Mouse (Mus musculus) layer of hippocampus, adult 2 months (tissue): ENCODE measurements around the gene Dscaml1. TPM values are rescaled to one million over a fixed set of nuclear protein-coding genes. Genes with fewer than 3 reads are reported as not detected.
"Not testable (repeated sequence)": the region's sequence is repeated elsewhere in the genome, so short reads cannot be mapped to it uniquely, and the experiment has no call there.

Experiments
- DNase-seq, 2 experiments: peaks; one replicate each; pipeline ENCODE4 v3.0.0; 2022; ENCODE audit warnings: low spot score in 2 of 2
- H3K27ac ChIP-seq: fragments of 200-600 bp; 2 replicates; pipeline ENCODE4 v1.8.1; 2022
- H3K4me3 ChIP-seq: fragments of 200-600 bp; 2 replicates; pipeline ENCODE4 v1.8.1; 2022; ENCODE audit warnings: mild to moderate bottlenecking
- CTCF ChIP-seq: fragments of 200-600 bp; conservative IDR thresholded peaks from 2 replicates; pipeline ENCODE4 v1.8.1; 2022; ENCODE audit warnings: antibody characterized with exemption, mild to moderate bottlenecking, moderate library complexity
- total RNA-seq, 2 experiments: library from RNA; stranded (reverse); gene quantifications; 2 replicates each; pipeline ENCODE4 v1.2.3; 2021

Gene Dscaml1
- total RNA-seq, 2 experiments from 2014 or later = 95.8 to 102 TPM

DNA sequence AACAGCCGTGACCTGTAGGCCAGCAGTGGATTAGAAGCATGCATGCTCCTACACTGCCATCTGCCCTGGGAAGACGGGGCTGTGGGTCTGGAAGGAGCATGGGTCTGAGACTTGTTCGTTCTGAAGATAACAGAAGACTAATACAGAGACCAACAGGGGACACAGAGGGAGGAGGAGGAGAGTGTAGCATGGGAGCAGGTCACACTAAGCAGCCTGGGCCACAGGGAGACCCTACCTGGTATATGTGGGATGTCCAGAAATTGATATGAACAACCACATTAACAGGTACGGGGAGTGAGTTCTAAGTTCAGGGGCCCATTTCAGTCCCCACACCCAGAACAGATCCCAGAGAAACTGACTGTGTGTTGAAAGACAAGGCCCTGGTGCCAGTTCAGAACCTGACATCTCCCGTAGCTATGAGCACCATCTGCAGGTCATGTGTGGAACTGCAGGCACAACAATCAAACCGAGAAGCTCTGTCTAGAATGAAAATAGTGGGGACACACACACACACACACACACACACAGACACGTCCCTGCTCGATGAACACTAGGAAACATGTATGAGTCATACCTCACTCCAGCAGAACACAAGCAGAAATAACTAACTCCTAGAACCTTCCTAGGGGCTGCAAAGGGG, 328.1 kb downstream of the Dscaml1 start:
- no peak overlapping the region for H3K4me3 ChIP-seq
- H3K27ac ChIP-seq = no peak overlapping the region
- peak; percentile 86 for TF ChIP-seq CTCF
- peak; percentile 87 to 90 for DNase-seq

DNA sequence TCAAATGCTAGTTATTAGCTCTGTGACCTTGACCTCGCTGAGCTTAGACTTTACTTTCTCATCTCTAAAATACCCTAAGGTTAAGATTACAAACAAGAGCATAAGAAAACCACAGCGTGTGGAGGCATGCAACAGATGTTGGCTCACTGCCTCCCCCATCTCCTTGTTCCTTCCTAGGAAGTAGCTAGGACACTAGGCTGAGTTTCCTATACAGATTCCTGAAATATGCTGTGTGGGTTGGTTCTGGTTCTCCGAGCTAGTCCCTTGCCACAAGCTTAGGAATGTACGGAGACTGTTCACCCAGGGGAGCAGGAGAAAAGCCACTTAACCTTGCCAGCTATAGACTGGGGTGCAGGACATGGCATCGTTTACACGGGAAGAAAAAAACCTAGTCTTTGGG, 339.8 kb downstream of the Dscaml1 start:
- Histone ChIP-seq H3K4me3 (no peak overlapping the region), H3K27ac (no peak overlapping the region)
- DNase-seq = no peak
- TF ChIP-seq CTCF = no peak

DNA sequence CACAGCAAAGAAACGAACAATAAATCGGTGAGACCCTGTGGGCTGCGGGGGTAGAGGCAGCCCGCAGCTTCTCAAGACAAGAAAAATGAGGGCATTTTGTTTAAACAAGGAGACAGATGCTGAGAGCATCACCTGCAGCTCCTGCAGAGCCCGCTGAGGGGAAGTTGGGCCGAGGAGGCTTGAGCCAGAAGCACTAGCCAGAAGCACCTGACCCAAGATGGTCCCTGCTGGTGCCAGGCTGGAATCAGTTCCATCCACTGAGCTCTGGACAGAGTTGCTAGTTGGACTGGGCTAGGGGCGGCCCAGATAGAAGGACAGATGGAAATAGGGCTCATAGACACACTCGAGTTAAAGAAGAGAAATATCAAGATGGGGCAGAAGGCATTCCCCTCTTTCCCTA, 340.7 kb downstream of the Dscaml1 start:
- no peak overlapping the region for H3K27ac ChIP-seq
- no peak overlapping the region for H3K4me3 ChIP-seq
- TF ChIP-seq CTCF = no peak
- DNase-seq = no peak

DNA sequence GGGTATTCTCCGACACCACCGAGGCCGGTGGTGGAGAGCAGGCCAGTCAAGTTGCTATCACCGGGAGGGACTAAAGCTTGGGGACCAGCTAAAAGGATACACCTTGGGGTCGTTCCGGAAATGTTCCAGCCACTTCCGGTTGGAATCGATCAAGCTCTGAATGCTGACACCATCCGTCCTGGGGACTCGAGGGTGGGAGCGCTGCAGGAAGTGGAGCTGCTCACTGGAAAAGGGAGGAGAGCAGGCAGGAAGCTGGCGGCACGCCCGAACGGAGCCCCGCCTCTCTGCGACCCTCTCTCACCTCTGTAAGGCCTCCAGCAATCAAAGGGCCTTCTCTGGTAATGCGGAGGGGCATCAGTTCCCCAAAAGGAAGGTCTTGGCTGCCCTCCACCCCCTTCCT, 342.0 kb downstream of the Dscaml1 start:
- TF ChIP-seq CTCF = no peak
- H3K27ac ChIP-seq = no peak overlapping the region
- no peak overlapping the region for H3K4me3 ChIP-seq
- no peak for DNase-seq

DNA sequence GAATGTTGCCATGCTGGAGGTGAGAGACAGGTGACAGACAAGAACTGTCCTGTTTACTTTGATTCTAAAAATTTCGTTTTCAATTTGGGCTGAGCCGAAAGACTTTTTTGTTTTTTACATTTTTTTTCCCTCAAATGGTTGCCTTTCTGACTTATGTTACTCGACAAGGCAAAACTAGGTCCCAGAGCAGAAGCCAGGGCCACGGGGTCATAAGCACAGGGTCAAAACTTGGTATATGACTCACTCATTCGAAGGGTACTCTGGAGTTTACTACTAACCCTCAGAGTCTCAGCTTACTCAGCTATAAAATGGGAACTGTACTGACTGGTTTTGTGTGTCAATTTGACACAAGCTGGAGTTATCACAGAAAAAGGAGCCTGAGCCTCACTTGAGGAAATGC, 343.2 kb downstream of the Dscaml1 start:
- DNase-seq = no peak
- no peak for TF ChIP-seq CTCF
- Histone ChIP-seq H3K4me3 (no peak overlapping the region), H3K27ac (no peak overlapping the region)

DNA sequence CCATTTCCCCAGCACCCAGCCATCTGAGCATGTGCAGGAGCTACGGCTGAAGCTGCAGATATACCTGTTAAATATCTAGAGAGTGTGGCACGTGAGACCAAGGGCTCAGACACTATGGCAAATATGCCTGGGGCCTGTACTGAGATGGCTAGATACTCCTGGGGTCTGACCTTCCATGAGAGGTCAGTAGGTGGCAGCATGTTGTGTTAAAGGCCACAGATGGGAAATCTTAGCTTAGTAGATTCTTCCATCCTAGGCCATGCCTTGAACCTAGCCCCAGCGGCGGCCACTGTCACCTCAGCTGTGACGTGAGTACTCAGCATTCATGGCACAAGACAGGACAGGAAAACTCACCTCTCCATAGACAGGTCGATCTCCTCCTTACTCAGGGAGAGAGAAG, 347.7 kb downstream of the Dscaml1 start:
- no peak overlapping the region for H3K4me3 ChIP-seq
- no peak overlapping the region for H3K27ac ChIP-seq
- TF ChIP-seq CTCF = peak; percentile 20
- DNase-seq = no peak

DNA sequence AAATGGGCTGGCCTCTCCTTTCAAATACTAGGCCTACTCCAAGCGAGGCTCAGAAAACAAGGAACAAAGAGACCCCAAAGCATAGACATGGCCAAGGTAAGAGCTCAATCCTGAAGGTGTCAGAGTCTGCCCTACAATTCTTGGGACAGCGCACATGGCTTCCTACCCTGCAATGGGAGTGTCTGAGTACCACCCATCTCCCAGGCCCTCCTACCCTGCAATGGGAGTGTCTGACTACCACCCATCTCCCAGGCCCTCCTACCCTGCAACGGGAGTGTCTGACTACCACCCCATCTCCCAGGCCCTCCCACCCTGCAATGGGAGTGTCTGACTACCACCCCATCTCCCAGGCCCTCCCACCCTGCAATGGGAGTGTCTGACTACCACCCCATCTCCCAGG, 349.7 kb downstream of the Dscaml1 start:
- DNase-seq, H3K4me3 ChIP-seq, H3K27ac ChIP-seq: not testable (repeated sequence)

DNA sequence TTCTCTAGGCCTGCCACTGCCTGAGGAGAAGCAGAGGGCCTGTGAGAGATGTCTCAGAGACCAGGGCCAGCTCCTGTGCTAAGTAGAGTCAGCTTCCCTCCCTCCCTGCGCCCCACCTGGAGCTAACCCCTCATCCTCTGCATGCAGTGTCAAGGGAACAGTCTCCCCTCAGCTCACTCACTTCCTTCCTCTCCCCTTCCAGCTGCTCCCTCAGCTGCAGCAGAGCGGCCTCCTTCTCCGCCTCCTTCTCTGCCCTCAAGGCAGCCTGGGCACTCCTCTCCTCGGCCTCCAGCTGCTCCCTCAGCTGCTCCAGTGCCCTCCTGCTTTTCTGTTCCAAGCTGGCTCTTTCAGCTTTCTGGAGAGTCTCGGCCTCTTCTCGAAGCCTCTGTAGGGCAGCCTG, 352.8 kb downstream of the Dscaml1 start:
- no peak for TF ChIP-seq CTCF
- no peak overlapping the region for H3K27ac ChIP-seq
- no peak overlapping the region for H3K4me3 ChIP-seq
- DNase-seq = no peak

DNA sequence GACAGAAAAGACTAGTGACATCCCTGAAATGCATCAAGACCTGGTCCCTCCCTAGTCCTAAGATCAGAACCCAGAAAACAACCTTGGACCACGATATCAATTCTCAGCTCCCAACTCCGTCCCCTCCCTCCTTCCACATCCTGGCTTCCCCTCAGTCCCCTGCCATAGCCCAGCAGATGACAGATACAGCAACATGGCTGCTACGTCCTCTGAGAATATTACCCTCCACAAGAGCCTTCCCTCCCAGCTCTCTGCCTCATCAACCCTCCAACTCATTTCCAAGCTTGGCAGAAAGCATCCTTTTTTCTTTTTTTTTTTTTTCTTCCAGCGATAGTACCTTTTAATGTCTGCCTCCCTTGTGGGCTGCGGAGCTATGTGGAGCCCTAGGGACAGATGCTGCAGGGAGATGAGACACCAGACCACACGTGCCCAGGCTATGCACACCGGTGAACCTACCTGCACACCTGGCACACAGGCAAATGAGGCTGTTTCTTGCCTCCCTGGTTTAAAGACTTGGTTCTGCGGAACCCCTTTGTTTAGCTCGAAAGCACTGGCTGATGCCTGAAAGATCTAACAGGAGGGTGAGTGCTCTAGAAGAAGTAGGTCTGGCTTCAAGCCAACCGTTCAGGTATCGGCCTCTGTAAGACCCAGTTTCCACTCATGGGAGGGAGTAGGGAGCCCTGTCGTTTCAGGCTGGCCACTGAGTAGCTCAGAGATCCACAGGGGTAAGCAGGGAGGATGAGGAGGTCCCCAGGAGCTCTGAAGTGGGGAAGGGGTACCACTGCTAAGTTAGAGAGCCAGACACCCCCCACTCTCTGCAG, 357.0 kb downstream of the Dscaml1 start:
- no peak overlapping the region for H3K4me3 ChIP-seq
- no peak for TF ChIP-seq CTCF
- no peak for DNase-seq
- no peak overlapping the region for H3K27ac ChIP-seq

DNA sequence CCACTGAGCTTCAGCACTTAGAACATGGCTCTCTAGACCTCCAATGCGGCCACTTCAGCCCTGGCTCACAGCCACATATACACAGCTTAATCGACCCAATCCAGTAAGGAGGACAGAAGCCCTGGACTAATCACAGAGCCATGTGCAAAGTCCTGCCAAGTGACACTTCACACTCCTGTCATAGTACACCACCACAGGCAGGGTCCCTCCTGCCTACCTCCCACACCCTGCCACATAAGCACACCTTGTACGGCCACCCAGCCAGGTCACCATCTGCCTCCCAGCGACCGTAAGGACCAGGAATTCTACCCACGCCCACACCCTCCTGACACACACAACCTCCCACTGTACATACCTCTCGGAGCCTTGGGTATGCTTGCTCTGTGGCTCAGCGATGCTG, 360.6 kb downstream of the Dscaml1 start:
- no peak overlapping the region for H3K4me3 ChIP-seq
- H3K27ac ChIP-seq = no peak overlapping the region
- no peak for DNase-seq
- TF ChIP-seq CTCF = no peak

DNA sequence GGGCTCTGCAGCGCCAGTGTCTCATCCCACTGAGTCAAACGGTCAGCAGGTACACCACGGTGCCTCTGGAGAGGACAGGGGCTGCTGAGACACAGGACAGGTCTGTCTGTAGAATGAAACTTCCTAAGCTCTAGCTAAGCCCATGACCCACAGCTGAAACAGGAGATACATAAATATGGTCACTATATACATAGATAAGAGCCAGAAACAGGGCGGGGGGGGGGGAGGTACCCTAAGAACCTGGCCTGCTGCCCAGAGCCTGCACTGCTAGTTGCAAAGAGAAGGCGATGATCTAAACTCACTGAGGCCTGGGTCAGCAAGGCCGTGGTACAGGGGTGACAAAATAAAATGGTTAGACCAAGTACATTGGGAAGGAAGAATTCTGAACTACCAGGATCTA, 361.1 kb downstream of the Dscaml1 start:
- no peak overlapping the region for H3K27ac ChIP-seq
- no peak for TF ChIP-seq CTCF
- no peak for DNase-seq
- H3K4me3 ChIP-seq = no peak overlapping the region

DNA sequence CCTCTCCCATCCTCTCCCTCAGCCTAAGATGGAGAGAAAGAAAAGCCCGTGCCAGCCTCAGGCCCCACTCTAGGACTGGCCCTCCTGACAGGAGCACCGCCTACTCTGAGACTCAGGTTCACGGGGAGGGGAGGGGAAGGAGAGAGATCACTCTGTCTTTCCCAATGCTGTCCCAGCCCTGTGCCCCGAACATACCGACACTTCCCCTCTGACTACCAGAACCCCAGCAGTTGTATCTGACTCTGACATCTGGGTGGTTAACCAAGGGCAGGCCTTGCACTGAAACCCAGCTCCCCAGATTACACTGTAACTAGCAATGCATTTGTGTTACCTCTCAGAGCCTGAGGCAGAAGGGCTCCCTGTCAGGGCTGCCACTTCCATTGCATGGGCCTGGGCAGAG, 362.0 kb downstream of the Dscaml1 start:
- Histone ChIP-seq H3K4me3 (no peak overlapping the region), H3K27ac (no peak overlapping the region)
- TF ChIP-seq CTCF = no peak
- no peak for DNase-seq

DNA sequence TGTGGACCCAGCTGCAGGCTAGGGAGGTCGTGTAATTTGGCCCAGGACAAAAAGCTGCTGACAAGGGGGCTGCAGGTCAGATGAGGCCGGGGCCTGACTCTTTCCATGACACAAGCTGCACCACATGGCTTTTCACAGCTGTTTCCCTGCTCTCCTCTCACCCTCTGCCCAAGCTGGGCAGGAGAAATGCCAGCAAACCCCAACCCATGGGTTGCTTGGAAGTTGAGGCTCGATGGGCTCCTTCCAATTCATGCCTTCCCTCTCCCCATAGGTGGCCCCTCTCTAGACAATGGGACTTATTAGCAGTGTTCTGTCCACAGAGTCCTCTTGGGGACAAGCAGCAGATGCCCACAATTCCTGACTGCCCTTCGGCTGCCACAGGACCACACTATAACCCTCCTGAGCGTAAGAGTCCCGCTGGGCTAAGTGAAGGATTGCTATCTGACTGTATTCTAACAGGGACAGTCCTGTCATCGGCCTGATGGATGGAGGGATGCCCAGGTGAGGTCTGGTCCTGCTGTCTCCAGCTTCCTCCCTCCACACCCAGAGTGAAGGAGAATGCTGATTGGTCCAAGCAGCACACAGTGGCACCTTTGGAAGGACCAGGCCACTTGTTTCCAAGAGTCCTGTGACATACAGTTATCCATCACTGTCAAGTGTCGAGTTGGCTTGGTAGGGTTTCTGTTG, 365.2 kb downstream of the Dscaml1 start:
- Histone ChIP-seq H3K4me3 (no peak overlapping the region), H3K27ac (no peak overlapping the region)
- DNase-seq = no peak
- no peak for TF ChIP-seq CTCF
